Mouse (Mus musculus) spleen, adult 12 weeks (tissue): ENCODE results near the gene Cbx7.

Source experiments
- DNase-seq: peaks from one replicate; pipeline ENCODE4 v3.0.0; 2022; ENCODE audit warnings: low spot score

Cbx7 gene

DNA sequence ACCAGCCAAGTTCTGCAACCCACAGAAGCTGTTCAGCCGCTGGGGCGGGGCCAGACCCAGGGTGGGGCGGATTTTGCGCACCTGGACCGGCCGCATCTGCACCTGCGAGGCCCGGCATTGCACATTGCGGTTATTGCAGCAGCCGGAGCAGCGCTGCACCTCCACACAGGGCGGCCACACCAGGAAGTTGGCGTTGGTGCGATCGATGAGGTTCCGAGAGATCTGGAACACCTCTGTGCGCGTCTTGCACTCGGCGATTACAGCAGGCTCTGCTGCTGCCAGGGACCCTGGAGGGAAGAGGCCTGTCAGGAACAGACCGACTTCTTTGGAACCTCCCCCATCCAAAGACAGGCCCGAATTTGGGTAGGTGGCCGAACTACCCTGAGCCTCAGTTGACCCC lies 30.7 kb upstream of the Cbx7 start:
- DNase-seq: no peak

- DNase-seq: no peak
These were observed 29.8 kb upstream of the Cbx7 start for GRCm38 (mm10) chr15:80000694-80001093.

DNA sequence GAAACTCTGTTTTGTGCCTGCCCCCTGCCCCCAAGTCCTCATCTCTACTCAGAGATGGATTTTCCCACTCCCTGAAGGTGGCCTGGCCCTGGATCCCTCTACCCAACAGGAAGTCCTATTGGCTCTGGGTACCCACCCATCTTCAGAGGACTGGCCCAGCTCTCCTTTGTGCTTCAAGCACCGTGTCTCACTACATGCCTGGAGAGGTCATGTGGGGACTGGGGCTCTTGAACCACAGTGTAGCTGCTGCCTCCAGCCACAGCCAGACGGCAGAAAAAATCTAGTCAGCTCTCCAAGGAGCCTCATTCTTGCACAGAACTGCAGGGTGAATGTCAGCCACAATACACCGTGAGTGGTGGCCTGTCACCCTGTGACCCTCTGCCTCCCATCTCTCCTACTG lies 27.1 kb upstream of the Cbx7 start:
- DNase-seq: no peak

DNA sequence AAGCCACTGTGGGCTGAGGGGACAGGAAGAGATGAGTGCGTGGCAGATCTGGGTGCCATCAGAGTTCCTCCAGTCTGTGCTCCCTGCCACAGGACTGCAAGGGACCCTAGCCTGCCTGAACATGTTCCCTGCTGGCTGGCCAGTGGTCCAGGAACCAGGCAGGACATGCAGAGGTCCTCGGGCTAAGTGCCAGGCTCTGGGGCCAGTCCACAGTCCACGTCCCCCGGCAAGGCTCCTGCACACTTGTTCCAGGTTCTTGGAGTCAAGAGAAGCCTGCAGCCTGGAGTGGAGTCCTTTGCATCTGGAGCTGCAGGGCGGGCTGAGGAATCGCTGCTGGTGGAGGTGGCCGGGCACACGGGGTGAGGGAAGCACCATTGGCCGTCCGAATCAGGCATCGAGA lies 25.9 kb upstream of the Cbx7 start:
- no peak for DNase-seq

GRCm38 (mm10) chr15:79995552-79995951 lies 24.6 kb upstream of the Cbx7 start:
- no peak for DNase-seq

GRCm38 (mm10) chr15:79994566-79994965 lies 23.6 kb upstream of the Cbx7 start:
- no peak for DNase-seq

DNA sequence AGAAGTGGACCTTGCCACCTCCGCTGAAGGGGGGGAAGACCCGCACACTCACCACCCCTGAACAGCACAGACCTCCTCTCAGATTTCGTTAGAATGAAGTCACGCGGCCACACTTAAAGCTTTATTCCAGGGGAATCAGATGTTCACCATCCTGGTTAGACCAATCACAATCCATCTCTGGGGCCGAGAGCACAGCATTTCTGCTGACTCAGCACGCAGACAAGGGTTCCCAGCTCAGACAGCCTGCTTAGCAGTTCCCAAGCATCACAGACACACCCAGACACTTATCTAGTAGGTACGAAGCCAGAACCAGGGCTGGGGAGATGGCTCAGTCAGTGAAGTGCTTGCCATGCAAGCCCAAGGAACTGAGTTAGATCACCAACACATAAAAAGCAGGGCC lies 15.3 kb upstream of the Cbx7 start:
- DNase-seq: no peak

- DNase-seq: no peak
These were observed 14.6 kb upstream of the Cbx7 start for GRCm38 (mm10) chr15:79985471-79985870.

DNA sequence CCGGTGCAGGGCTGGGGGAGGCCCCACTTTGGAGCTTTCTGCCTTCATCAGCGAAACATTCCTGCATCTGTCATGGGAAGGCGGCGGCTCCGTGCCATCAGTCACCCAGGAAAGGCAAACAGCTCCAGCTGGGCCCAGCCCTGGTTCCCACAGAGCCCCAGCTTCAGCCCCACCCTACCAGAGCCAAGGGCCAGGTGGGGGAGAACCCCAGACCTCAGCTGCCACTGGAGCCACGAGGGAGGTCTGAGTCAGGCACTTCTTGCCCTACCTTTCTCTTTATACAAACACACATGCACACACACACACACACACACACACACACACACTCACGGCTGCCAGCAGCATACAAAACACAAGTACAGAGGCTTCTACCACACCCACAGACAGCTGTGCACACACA lies 13.2 kb upstream of the Cbx7 start:
- DNase-seq: no peak

DNA sequence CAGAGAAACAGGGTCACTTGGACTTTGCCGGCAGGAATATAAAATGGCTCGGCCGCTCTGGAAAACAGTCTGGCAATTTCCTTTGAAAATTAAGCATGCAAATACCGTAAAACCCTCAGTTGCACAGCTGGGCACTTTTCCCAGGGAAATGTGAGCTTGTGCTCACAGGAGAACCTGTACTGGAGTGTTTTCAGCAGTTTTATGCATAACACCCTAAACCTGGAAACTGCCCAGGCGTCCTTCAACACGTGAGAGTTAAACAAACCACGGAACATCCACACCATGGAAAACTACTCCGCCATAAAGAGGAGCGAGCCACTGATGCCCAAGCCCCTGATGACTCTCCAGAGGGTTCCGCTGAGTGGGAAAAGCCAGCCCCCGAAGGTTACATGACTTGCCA lies 9.8 kb upstream of the Cbx7 start:
- no peak for DNase-seq

- DNase-seq: no peak
These were observed 1.3 kb upstream of the Cbx7 start for GRCm38 (mm10) chr15:79972186-79972585.

DNA sequence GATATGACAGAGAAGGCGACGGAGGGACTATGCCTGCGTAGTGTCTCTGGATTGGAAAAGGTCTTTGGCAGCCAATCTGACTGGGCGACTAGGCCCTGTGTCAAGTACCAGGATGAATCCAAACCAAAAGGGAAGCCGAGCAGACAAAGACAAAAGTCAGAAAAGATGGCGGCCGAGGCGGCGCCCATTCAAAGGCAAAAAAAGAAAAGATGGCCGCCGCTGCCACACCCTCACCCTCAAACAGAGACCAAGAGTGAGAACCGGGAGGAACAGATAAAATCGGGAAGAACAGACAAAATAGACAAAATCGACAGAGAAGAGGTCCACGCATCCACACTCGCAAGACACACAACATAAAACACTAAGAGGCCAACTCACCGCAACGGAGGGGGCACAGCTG lies 428 bp downstream of the Cbx7 start:
- no peak for DNase-seq

DNA sequence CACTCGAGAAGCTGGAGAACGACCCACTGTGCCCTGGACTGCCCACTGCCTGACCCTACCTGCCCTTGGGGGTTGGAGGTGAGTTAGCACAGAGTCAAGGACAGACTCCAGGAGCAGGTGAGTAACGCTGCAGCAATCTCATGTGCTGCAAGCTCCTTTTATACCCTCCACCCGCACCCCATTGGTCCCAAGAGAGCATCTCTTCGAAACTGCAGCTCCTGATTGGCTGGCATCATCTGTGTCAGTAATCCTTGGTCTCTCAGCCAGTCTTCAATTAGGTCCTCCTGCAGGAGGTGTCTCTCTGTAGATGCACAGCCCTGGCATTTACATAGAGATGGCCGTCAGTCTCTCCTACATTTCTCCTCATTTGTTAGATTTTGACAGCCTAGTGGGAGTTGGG lies 3.6 kb downstream of the Cbx7 start:
- DNase-seq: no peak

DNA sequence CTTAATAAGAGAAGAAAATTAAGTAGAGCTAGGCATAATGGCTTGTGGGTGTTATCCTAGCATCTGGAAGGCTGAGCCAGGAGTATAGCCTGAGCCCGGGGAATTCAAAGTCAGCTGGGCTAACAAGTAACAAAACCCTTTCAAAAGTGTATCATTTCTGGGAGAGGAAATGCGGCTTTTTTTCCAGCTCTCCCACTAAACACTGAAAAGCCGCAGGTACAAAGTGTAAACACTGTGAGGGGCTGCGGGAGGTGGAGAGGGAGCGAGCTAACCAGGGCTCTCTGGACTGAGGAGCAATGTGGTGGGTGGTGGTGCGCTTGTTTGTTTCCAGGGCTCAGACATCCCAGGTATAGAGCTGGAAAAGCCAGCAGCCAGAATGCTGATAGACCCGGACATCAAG lies 6.5 kb downstream of the Cbx7 start:
- DNase-seq: no peak

- no peak for DNase-seq
These were observed 8.3 kb downstream of the Cbx7 start for GRCm38 (mm10) chr15:79962661-79963060.

- DNase-seq: no peak
These were observed 9.5 kb downstream of the Cbx7 start for GRCm38 (mm10) chr15:79961366-79961921.

GRCm38 (mm10) chr15:79958418-79958817 lies 12.5 kb downstream of the Cbx7 start:
- no peak for DNase-seq

DNA sequence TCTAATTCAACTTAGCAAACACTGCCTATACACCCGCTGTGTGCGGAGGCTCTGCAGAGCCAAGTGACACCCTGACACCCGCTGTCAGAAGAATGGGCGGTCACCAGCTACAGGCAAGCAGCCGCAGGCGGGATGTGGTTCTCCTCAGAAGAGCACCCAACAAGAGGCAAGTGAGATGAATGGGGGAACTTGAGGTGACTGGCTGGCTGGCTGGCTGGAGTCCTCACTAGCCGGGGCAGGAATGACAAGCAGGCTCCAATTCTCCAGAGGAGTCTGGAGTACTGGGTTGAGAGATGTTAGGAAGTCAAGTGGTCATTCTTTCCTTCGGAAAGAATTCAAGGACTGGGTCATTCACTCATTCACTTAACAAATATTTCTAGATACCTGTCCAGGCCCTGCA lies 14.4 kb downstream of the Cbx7 start:
- no peak for DNase-seq

GRCm38 (mm10) chr15:79953470-79953869 lies 17.4 kb downstream of the Cbx7 start:
- no peak for DNase-seq

DNA sequence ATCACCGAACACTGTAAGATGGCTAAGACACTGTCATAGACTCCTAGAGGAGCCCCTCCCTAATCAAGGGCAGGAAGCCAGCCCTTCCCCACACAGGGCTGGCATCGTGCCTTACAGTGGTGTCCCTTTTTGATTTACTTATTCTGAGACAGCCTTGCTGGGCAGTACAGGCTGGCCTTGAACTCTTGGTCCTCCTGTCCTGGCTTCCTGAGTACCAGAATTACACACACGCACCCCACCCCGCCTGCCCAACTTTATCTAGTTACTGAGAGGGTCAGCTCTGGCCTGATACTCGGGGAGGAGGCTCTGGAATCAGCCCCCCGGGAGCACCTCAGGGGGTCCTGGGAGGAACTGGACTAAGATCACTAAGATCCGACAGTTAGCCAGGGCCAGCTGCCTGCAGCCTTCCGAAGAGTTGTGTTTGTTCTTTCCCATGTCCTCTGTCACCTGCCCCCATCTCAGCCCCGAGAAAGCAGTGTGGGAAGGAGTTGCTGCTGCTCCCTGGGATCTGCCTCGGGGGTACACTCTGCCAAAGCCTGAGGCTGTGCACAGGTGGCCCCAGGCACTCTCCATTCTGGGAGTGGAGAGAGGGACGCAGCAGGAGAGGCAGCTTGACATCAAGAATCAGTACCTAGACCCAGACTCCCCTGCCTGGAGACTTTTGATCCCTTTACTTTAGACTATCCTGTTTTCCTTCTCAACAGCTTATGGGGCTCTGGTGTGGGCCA lies 18.3 kb downstream of the Cbx7 start:
- DNase-seq: no peak

- DNase-seq: no peak
These were observed 19.0 kb downstream of the Cbx7 start for GRCm38 (mm10) chr15:79951730-79952503.

DNA sequence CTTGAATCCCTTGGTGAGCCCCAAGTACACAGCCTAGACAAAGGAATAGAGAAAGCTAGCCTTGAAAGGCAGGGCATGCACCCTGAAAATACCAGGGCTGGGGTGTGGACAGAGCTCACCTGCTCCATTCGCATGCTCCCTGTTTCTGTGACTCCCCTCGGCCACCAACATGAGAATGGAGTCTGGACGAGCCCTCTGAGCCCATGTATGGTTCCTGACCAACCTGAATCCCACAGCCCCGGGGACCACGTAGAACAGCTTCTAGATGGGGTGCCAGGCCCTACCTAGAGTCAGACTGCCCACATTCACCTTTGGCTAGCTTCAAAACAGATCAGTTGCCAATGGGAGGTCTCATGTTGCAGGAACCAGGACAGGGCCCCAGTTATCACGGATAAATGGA lies 19.7 kb downstream of the Cbx7 start:
- DNase-seq: no peak

- DNase-seq: peak; percentile 40
These were observed 20.5 kb downstream of the Cbx7 start for GRCm38 (mm10) chr15:79950250-79951025.
